Mouse (Mus musculus): Measurements from ENCODE around the gene Rdx.

The Rdx gene

GRCm38 (mm10) chr9:52107161-52107560 lies 60.2 kb downstream of the Rdx start:
- DNase-seq (ENCODE audit: low spot score in 2 of 2) = no peak

GRCm38 (mm10) chr9:52110738-52111137 lies 63.8 kb downstream of the Rdx start:
- DNase-seq (ENCODE audit: low spot score in 2 of 2) = no peak

GRCm38 (mm10) chr9:52113091-52113490 lies 66.1 kb downstream of the Rdx start:
- no peak for DNase-seq (ENCODE audit: low spot score in 2 of 2)

DNA sequence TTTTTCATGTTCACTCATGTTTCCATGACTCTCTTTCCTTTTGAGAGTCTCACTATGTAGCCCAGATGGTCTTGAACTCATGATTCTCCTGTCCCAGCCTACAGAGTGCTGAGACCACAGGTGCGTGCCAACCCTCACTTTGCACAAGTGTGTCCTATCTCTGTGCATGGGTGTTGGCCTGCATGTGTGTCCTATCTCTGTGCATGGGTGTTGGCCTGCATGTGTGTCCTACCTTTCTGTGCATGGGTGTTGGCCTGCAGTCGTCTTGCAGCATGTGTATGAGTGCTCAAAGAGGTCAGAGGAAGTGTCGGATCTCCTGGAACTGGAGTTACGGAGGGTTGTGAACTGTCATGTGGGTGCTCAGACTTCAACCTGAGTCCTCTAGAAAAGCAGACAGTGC lies 72.2 kb downstream of the Rdx start:
- DNase-seq (ENCODE audit: low spot score in 2 of 2) = no peak

GRCm38 (mm10) chr9:52125225-52125624 lies 78.3 kb downstream of the Rdx start:
- no peak for DNase-seq (ENCODE audit: low spot score in 2 of 2)

GRCm38 (mm10) chr9:52130348-52130747 lies 83.4 kb downstream of the Rdx start:
- DNase-seq (ENCODE audit: low spot score in 2 of 2) = peak in 1 of 2 experiments; percentile 46

DNA sequence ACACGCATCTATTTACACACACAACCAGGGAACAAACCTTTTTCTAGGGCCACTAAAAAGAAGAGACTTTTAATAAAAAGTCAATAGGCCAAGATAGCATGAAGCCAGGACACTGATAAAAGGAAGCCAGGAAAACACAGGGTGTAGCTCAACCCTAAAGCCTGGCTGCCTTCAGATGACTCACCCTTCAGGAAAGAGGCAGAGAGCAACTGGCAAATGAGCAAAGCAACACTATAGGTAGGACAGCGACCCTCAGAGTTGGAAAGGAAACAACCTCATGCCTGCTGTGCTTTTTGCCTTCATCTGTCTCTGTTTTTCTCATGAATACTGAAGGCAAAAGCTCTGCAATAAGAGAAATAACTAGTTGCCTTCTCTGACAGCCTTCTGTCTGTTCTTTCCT lies 85.8 kb downstream of the Rdx start:
- DNase-seq (ENCODE audit: low spot score in 2 of 2) = no peak
